Mouse (Mus musculus) liver, adult 2 months (tissue): ENCODE results near the gene Bcl2l14.

Experiments used
- CTCF ChIP-seq: fragments of 200-500 bp; IDR thresholded peaks from 2 replicates; pipeline ENCODE4 v1.5.1; 2011; ENCODE audit warnings: low read depth, low read length, control low read depth
- POLR2A ChIP-seq: fragments of 200-500 bp; IDR thresholded peaks from 2 replicates; pipeline ENCODE4 v1.6.1; 2011; ENCODE audit warnings: low read length, control low read depth; ENCODE audit not compliant: insufficient read depth; ENCODE audit errors: extremely low read depth

DNA sequence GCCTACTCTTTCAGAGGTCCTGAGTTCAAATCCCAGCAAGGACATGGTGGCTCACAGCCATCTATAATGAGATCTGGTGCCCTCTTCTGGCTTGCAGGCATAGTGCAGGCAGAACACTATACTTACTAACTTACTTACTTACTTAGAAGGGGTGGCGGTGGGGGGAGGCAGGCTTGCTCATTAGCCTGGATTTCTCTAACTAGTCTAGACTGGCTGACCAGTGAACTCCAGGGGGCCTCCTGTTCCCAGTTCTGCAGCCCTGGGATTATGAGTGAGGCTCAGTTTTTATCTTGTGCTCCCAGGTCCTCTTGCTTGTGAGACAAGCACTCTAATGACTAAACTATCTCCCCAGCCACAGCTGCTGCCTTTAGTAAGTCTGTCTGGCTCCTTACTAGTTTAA, 58.0 kb downstream of the Bcl2l14 start:
- TF ChIP-seq POLR2A = no peak
- peak; percentile 47; the same call in 1 of the 2 replicates for TF ChIP-seq CTCF
